Mouse (Mus musculus): ENCODE data around the gene Sars2.

DNA sequence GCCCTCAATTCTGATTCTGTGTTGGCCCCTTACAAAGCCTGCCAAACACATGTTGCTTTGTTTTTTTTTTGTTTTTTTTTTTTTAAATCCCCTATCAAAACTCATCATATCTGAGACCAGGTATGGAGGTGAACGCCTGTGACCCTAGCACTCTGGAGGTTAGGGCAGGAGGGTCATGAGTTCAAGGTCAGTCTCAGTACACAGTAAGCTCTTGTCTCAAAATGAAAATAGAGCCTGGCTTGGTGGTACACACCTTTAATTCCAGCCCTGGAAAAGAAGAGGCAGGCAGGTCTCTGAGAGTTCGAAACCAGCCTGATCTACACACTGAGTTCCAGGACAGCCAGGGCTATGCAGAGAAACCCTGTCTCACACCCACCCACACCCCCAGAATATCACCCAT is 22.1 kb upstream of the Sars2 start:
- no peak for TF ChIP-seq POLR2A (IDR thresholded peaks at IDR 0.05; ENCODE audit: low read depth, low read length)
- TF ChIP-seq CTCF (IDR thresholded peaks at IDR 0.05; ENCODE audit: borderline replicate concordance, insufficient read depth, low read length), result no peak
